Mouse (Mus musculus) testis, adult 2 months (tissue): ENCODE data around the gene Arid4a.

Experiments used
- CTCF ChIP-seq: fragments of 200-500 bp; IDR thresholded peaks from 2 replicates; pipeline ENCODE4 v1.5.1; 2012; ENCODE audit warnings: low read depth, mild to moderate bottlenecking, inconsistent platforms, low read length, moderate library complexity; ENCODE audit not compliant: control insufficient read depth, insufficient read depth, insufficient replicate concordance
- POLR2A ChIP-seq: fragments of 200-500 bp; IDR thresholded peaks from 2 replicates; pipeline ENCODE4 v1.6.1; 2012; ENCODE audit warnings: low read depth, mild to moderate bottlenecking, inconsistent platforms, low read length, moderate library complexity; ENCODE audit not compliant: control insufficient read depth

DNA sequence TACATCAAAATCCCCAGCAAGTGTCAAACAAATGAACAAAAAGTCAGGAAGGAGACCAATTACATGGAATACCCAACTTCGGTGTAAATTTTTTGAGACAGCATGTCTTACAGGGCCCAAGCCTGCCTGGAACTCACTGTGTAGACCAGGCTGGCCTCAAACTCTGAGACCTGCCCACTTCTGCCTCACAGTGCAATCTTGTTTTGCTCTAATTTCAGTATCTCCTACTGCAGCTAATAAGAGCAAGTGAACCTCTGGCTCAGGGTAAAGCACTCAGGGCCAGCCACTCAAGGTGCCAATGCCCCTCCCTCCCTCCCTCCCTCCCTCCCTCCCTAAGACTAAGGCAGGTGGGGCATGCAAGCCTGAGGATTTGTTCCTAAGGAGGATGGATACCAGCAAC is 15.4 kb upstream of the Arid4a start:
- TF ChIP-seq CTCF: no peak
- TF ChIP-seq POLR2A: no peak
